Mouse (Mus musculus): ENCODE results near the gene Gm4969. TPM values are rescaled to one million over a fixed set of nuclear protein-coding genes. Genes with fewer than 3 reads are reported as not detected.

Gm4969 gene
- polyA plus RNA-seq, 1 experiment from 2014 or later: 2.2 TPM

DNA sequence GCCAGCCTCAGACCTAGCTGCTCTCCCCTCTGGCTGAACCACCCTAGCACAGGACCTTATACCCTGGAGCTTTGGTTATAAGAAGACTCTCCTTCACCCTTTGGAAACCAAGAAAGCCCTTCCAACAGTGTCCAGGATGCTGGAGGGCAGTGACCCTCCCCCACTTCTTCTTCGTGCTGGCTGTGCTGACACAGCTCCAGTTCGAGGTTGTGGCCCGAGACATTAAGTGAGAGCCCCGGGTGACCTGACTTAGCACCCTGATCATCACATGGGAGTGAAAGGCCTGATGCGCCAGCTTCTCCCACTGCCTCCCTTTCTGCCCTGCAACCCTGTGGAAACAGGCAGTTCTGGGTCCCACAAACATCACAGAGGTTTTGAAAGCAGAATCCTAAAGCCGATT, 32.7 kb downstream of the Gm4969 start:
- peak overlapping the region; percentile 33 for H3K4me3 ChIP-seq
- 6% methylated on average over 6 of the region's 6 CpGs for WGBS
- peaks cover 5% of the 10 kb centered on the region for H3K27me3 ChIP-seq (ENCODE audit: low read depth, poor library complexity, severe bottlenecking)
- DNase-seq (ENCODE audit: low spot score): no peak
- H3K36me3 ChIP-seq: peaks cover 80% of the 10 kb centered on the region
- H3K4me1 ChIP-seq: peaks cover 46% of the 10 kb centered on the region
- no peaks in the 10 kb centered on the region for H3K9me3 ChIP-seq (replicated peaks)
- H3K27ac ChIP-seq: peak overlapping the region; percentile 65

DNA sequence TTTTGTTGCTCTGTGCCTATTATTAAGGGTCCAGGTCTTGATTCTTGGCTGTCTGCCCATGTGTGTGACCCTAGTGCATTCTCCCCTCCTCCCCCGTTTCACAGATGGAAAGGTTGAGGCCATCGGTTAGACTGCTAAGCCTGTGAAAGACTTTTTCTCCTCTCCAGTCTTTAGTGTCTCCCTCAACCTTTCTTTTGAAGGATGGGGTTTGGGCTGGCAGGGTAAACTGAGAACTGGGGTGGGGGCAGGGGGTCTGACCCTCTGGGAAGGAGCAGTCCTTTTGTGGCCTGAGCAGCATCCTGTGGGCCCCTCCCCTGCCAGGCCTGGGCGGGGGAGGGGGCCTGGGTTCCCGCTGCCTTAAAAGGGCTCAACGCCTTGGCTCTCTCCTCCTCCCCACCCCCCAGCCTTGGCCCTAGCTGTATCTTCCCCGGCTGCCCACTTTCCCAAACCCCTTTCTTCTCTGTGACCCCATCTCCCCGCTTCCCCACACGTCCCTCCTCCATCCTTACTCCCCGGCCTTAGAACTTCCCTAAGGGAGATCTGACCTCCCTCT, 33.2 kb downstream of the Gm4969 start:
- Histone ChIP-seq H3K27ac (peak overlapping the region; percentile 65), H3K9me3 (replicated peaks) (no peaks in the 10 kb centered on the region), H3K4me3 (peak overlapping the region; percentile 33; the same call in 1 of the 2 replicates), H3K4me1 (peaks cover 46% of the 10 kb centered on the region), H3K36me3 (peaks cover 80% of the 10 kb centered on the region), H3K27me3 (ENCODE audit: low read depth, poor library complexity, severe bottlenecking) (peaks cover under 1% of the 10 kb centered on the region; the same call in 1 of the 2 replicates)
- no peak for DNase-seq (ENCODE audit: low spot score)
- 22% methylated on average over 9 of the region's 9 CpGs for WGBS

DNA sequence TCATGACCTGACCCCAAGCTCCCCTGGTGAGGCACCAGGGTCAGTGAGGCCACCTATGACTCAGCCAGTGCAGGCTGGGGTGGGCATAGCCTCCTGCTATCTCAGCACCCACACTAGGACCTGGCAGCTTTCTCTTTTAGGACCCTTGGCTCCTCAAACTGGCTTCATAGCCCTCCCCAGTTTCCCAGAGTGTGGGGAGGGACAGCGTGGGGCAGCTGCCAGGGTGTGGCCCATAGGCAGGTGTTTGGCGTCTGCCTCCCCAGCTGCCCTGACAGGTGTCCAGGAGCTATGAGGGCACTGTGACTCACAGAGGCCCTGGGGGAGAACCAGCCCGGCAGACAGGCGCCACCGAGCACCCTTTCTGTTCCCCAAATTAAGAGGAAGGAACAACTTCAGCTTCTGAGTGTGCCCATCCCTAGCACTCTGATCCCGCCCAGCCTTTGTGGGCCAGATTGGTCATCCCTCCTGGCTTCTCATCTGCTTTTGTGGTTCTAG, 33.8 kb downstream of the Gm4969 start:
- 77% methylated on average over 6 of the region's 6 CpGs for WGBS
- Histone ChIP-seq H3K4me3 (no peak overlapping the region), H3K36me3 (peaks cover 82% of the 10 kb centered on the region)

DNA sequence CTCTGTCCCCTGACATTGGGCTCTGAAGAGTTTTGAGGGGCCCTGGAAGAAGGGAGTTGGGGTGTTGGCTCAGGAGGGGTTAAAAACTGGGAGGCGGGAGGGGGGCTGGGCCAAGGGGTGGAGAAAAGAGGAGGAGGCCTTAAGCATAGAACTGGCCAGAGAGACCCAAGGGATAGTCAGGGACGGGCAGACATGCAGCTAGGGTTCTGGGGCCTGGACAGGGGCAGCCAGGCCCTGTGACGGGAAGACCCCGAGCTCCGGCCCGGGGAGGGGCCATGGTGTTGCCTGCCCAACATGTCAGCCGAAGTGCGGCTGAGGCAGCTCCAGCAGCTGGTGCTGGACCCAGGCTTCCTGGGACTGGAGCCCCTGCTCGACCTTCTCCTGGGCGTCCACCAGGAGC, 34.5 kb downstream of the Gm4969 start, which contains the start of gene Dmpk:
Dmpk (plus strand) TSS at position 149 of the 400 bp plus-strand sequence.
- no peak for DNase-seq (ENCODE audit: low spot score)
- no peaks in the 10 kb centered on the region for H3K9me3 ChIP-seq (replicated peaks)
- H3K4me3 ChIP-seq: peak within 1 kb of the TSS; percentile 4; the same call in 1 of the 2 replicates
- peaks cover 46% of the 10 kb centered on the region for H3K4me1 ChIP-seq
- 0 out of 2 replicates have a peak within 1 kb of the TSS, but pooled peaks have one; percentile 1 for H3K27ac ChIP-seq
- H3K27me3 ChIP-seq (ENCODE audit: low read depth, poor library complexity, severe bottlenecking): no peaks in the 10 kb centered on the region
- WGBS: 46% methylated on average over 10 of the region's 10 CpGs
- peaks cover 82% of the 10 kb centered on the region for H3K36me3 ChIP-seq

More for the DNA sequence above, 33.8 kb downstream of the Gm4969 start:
- peaks cover 46% of the 10 kb centered on the region for H3K4me1 ChIP-seq
- no peak overlapping the region for H3K27ac ChIP-seq
- no peaks in the 10 kb centered on the region for H3K9me3 ChIP-seq (replicated peaks)
- no peak for DNase-seq (ENCODE audit: low spot score)
- no peaks in the 10 kb centered on the region for H3K27me3 ChIP-seq (ENCODE audit: low read depth, poor library complexity, severe bottlenecking)

DNA sequence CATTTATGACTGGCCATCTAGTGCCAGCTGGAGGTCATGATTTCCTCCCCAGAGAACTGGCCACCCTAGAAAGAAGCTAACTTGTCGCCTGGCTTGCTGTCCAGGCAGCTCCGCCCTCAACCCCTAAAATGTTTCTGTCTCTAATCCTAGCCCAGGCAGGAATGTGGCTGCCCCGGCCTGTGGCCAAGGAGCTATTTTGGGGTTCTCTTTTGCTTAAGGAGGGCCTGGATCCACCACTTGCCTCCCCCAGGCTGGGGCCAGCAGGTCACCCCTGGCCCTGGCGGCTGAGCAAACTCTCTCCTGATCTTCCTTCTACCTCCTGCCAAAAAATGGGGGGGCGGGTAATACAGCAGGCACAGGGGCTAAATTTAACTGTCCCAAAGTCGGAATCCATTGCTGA, 35.1 kb downstream of the Gm4969 start:
- H3K9me3 ChIP-seq (replicated peaks): no peaks in the 10 kb centered on the region
- peaks cover 82% of the 10 kb centered on the region for H3K36me3 ChIP-seq
- 0 out of 2 replicates have a peak overlapping the region, but pooled peaks have one; percentile 1 for H3K27ac ChIP-seq
- no peaks in the 10 kb centered on the region for H3K27me3 ChIP-seq (ENCODE audit: low read depth, poor library complexity, severe bottlenecking)
- no peak for DNase-seq (ENCODE audit: low spot score)
- peaks cover 48% of the 10 kb centered on the region for H3K4me1 ChIP-seq
- H3K4me3 ChIP-seq: 0 out of 2 replicates have a peak overlapping the region, but pooled peaks have one; percentile 2
- WGBS: 59% methylated on average over 6 of the region's 6 CpGs

- peaks cover 79% of the 10 kb centered on the region for H3K36me3 ChIP-seq
These were observed 36.0 kb downstream of the Gm4969 start for GRCm38 (mm10) chr7:19082171-19082570.

DNA sequence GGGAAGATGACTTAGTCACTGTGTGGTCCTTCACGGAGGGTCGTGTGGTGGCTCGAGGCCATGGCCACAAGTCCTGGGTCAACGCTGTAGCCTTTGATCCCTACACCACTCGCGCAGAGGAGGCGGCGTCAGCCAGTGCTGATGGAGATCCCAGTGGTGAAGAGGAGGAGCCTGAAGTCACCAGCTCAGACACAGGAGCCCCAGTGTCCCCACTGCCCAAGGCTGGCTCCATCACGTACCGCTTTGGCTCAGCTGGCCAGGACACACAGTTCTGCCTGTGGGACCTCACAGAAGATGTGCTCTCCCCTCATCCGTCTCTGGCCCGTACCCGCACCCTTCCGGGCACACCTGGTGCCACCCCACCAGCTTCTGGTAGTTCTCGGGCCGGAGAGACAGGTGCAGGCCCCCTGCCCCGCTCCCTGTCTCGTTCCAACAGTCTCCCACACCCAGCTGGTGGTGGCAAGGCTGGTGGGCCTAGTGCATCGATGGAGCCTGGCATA, 37.7 kb downstream of the Gm4969 start:
- no peaks in the 10 kb centered on the region for H3K27me3 ChIP-seq (ENCODE audit: low read depth, poor library complexity, severe bottlenecking)
- no peaks in the 10 kb centered on the region for H3K9me3 ChIP-seq (replicated peaks)
- 90% methylated on average over 19 of the region's 19 CpGs for WGBS
- no peak overlapping the region for H3K27ac ChIP-seq
- no peak overlapping the region for H3K4me3 ChIP-seq
- H3K36me3 ChIP-seq: peaks cover 73% of the 10 kb centered on the region
- no peak for DNase-seq (ENCODE audit: low spot score)
- peaks cover 55% of the 10 kb centered on the region for H3K4me1 ChIP-seq

More at GRCm38 (mm10) chr7:19082171-19082570, 36.0 kb downstream of the Gm4969 start:
- 84% methylated on average over 4 of the region's 4 CpGs for WGBS
- Histone ChIP-seq H3K27me3 (ENCODE audit: low read depth, poor library complexity, severe bottlenecking) (no peaks in the 10 kb centered on the region), H3K9me3 (replicated peaks) (no peaks in the 10 kb centered on the region), H3K4me1 (peaks cover 57% of the 10 kb centered on the region), H3K27ac (no peak overlapping the region), H3K4me3 (no peak overlapping the region)
- DNase-seq (ENCODE audit: low spot score): no peak

DNA sequence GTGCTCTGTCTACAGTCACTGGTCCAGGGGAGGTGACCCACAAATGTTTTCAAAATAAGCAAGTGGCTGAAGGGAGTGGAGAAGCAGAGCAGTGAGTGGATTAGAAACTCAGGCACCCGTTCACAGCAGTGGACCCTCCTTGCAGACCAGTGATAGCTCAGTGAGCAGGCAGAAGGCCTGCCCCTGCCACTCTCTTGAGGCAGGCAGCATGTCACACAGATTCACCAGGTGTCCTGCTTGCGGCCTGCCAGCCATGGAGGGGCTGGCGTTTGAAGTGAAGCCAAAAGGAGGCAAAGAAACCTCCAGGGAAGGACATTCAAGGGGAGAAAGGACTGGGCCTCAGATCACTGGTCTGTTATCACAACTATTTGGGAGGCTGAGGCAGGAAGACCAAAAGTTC, 39.4 kb downstream of the Gm4969 start:
- Histone ChIP-seq H3K4me3 (no peak overlapping the region), H3K36me3 (peaks cover 62% of the 10 kb centered on the region), H3K27me3 (ENCODE audit: low read depth, poor library complexity, severe bottlenecking) (no peaks in the 10 kb centered on the region), H3K27ac (no peak overlapping the region), H3K4me1 (peaks cover 42% of the 10 kb centered on the region), H3K9me3 (replicated peaks) (no peaks in the 10 kb centered on the region)
- no peak for DNase-seq (ENCODE audit: low spot score)
- WGBS: 79% methylated on average over 3 of the region's 3 CpGs

DNA sequence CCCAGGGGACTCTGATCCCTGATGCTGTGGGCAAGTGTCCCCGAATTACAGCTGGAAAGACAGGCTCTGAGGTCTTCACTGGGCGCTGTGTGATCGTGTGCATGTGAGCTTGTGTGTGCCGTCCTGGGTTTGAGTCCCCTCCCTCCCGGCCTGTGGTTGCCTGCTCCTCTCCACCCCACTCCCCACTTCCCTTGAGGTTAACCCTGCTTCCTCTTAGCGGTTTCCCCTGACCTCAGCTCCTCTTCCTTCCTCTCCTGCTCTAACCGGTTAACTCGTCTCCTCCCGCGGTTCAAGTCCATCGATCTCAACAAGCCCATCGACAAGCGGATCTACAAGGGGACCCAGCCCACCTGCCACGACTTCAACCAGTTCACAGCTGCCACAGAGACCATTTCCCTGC, 40.4 kb downstream of the Gm4969 start:
- DNase-seq (ENCODE audit: low spot score): no peak
- Histone ChIP-seq H3K27ac (no peak overlapping the region), H3K27me3 (ENCODE audit: low read depth, poor library complexity, severe bottlenecking) (no peaks in the 10 kb centered on the region), H3K4me1 (peaks cover 32% of the 10 kb centered on the region), H3K36me3 (peaks cover 53% of the 10 kb centered on the region), H3K9me3 (replicated peaks) (no peaks in the 10 kb centered on the region), H3K4me3 (peak overlapping the region; percentile 100)
- WGBS: 76% methylated on average over 14 of the region's 14 CpGs

GRCm38 (mm10) chr7:19076586-19076991, 41.6 kb downstream of the Gm4969 start:
- no peaks in the 10 kb centered on the region for H3K9me3 ChIP-seq (replicated peaks)
- WGBS: under 1% methylated on average over 22 of the region's 22 CpGs
- peak overlapping the region; percentile 93 for H3K27ac ChIP-seq
- H3K4me1 ChIP-seq: peaks cover 23% of the 10 kb centered on the region
- DNase-seq (ENCODE audit: low spot score): no peak
- no peaks in the 10 kb centered on the region for H3K27me3 ChIP-seq (ENCODE audit: low read depth, poor library complexity, severe bottlenecking)
- H3K4me3 ChIP-seq: peak overlapping the region; percentile 100
- H3K36me3 ChIP-seq: peaks cover 41% of the 10 kb centered on the region

DNA sequence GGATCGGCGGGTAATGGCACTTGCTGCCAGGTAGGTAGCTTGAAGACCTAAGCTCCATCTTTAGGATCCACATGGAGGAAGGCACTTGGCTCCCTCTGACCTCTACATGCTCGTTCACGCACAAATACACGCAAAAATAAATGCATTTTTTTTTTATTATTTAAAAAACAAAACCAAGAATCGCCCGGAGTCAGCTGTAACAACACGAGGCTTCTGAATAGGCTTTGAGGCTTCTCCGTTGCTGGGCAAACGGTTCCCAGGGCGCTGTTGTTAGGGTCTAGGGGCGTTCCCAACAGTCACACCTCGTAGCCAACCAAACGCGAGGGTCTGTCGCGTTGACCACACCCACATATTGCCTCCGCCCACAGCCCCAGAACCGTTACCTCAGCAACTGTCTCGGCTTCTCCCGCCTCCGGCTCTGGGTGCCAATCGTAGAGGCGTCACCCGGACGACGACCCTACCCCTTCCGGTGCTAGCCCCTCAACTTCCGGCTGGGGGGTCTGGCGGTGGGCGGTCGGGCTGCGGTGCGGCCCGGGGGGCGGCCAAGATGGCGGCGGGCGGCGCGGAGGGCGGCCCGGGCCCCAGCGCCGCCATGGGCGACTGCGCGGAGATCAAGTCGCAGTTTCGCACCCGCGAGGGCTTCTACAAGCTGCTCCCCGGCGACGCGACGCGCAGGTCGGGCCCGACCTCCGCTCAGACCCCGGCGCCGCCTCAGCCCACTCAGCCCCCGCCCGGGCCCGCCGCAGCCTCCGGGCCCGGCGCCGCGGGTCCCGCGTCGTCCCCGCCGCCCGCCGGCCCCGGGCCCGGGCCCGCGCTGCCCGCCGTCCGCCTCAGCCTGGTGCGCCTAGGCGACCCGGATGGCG, 42.2 kb downstream of the Gm4969 start, which contains the start of gene Dmwd:
Dmwd (plus strand) TSS at position 505 of the 863 bp plus-strand sequence.
- peak within 1 kb of the TSS; percentile 100 for H3K4me3 ChIP-seq
- DNase-seq (ENCODE audit: low spot score): peak; percentile 99
- 2% methylated on average over 90 of the region's 91 CpGs for WGBS
- peak within 1 kb of the TSS; percentile 93 for H3K27ac ChIP-seq
- no peaks in the 10 kb centered on the region for H3K27me3 ChIP-seq (ENCODE audit: low read depth, poor library complexity, severe bottlenecking)
- no peaks in the 10 kb centered on the region for H3K9me3 ChIP-seq (replicated peaks)
- peaks cover 35% of the 10 kb centered on the region for H3K36me3 ChIP-seq
- peaks cover 23% of the 10 kb centered on the region for H3K4me1 ChIP-seq

DNA sequence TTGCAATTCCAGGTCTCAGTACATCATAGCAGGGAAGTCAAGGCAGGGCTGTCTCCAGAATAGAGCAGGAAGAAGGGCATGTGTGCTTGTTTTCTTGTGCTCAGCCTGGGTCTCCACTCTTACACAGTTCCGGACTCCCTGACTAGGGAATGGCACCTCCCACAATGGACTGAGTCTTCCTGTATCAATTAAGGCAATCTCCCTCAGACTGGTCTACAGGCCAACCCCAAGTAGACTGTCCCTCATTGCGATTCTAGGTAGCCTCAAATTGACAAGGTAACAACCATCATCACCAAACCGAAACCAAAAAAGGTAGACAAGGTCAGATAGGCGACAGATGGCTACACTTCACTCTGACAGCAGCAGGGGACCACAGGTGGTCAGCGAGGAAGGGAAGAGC, 42.9 kb downstream of the Gm4969 start:
- 63% methylated on average over 5 of the region's 5 CpGs for WGBS
- H3K27ac ChIP-seq: 0 out of 2 replicates have a peak overlapping the region, but pooled peaks have one; percentile 30

More for the DNA sequence above, 42.9 kb downstream of the Gm4969 start:
- peak overlapping the region; percentile 100 for H3K4me3 ChIP-seq
- peaks cover 27% of the 10 kb centered on the region for H3K36me3 ChIP-seq
- peaks cover 23% of the 10 kb centered on the region for H3K4me1 ChIP-seq
- H3K9me3 ChIP-seq (replicated peaks): no peaks in the 10 kb centered on the region
- no peak for DNase-seq (ENCODE audit: low spot score)
- H3K27me3 ChIP-seq (ENCODE audit: low read depth, poor library complexity, severe bottlenecking): no peaks in the 10 kb centered on the region

Data from limb, embryonic 10.5 days (tissue).